Mouse (Mus musculus): ENCODE results near the gene Dppa4. TPM values are rescaled to one million over a fixed set of nuclear protein-coding genes. Genes with fewer than 3 reads are reported as not detected.

Dppa4 gene
- polyA plus RNA-seq, 1 experiment from 2014 or later, result not detected

Other genes with a start within 250 kb of the Dppa4 start
- 0.06 TPM in 1 of 2 replicates, not detected in the other for gene Dppa2, start 20.2 kb downstream of the Dppa4 start, polyA plus RNA-seq (2015; fragmentation: Nextera tagmentation; extraction: Ambion mirVana)
- gene Gm5485, start 128.7 kb downstream of the Dppa4 start, polyA plus RNA-seq (2015; fragmentation: Nextera tagmentation; extraction: Ambion mirVana), result 1.4 and 1.8 TPM in 2 replicates
- 0.10 TPM in 1 of 2 replicates, not detected in the other for gene Morc1, start 147.5 kb downstream of the Dppa4 start, polyA plus RNA-seq (2015; fragmentation: Nextera tagmentation; extraction: Ambion mirVana)

Data from intestine, embryonic 16.5 days (tissue).